Mouse (Mus musculus): ENCODE results near the gene Fscn3.
A peak's percentile ranks its signal among the peaks of the same experiment; 100 is the strongest.

Gene Fscn3

DNA sequence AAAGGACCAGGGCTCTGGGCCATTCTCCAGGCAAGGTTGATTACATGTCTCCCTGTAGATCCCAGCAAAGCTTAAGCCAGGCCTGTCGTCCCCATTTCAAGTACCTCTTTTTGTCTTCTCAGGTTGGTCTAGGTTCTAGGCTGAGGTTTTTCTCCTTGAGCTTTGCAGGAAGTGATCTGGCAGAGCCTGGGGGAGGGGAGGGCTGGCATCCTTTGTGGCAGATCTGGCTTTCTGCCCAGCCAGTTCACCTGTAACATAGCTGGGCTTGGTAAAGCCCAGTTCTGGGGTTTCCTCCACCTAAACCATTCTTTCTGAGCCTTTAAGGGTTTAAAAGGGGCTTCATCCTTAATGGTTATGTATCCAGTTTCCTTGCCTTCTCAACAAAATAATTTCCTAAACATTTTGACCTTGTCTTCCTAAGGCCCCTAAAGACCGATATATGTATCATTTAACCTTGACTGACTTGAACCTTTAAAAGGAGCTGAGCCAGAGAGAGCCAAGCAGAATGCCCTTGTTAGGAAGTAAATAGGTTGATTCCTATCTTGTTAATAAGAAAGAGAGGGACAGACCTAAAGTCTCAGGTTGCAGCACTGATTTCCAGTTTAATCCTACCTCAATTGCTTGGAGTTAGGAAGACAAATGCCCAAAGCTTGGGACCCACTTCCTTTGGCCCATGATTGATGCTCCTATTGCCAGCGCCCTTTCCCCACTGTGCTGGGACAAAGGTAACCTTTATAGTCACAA lies at the start of gene Fscn3:
Gene Fscn3, plus strand, starts transcription at position 694 of the 744 bp plus-strand sequence.
- peak; percentile 72 for DNase-seq

DNA sequence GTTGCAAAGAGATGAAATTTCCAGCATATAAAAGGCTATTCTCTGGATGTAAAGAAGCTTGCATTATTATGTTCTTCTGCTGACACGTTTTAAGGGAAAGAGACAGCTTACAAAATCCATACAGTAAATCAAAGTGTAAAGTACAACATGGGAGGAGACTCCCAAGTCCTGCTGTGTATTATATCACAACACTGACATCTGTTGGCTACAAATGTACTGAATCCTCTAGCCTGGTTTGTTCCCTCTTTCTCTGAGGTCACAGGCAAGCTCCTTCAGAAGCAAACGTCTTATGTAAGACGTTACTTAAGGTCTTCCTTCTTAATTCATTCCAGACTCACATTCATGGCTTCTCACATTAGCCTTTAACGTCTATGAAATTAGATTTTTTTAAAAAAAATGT lies 45.6 kb upstream of the Fscn3 start:
- no peak for DNase-seq

DNA sequence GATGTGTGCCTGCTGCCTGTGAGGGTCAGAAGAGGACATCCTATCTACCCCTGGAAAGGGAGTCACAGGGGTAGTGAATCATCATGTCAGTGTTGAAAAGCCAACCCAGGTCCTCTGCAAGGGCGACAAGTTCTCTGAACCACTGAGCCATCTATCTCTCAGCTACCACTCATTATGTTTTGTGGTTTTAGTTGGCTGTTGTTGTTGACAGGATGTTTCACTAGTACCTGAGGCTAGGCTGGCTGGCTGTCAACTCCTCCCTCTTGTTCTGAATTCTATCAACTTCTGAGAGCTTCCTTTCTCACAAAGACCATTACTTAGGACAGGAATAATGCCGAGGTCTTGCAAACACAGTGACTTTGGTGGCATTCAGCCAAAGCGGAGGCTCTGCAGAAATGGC lies 42.4 kb upstream of the Fscn3 start:
- no peak for DNase-seq

DNA sequence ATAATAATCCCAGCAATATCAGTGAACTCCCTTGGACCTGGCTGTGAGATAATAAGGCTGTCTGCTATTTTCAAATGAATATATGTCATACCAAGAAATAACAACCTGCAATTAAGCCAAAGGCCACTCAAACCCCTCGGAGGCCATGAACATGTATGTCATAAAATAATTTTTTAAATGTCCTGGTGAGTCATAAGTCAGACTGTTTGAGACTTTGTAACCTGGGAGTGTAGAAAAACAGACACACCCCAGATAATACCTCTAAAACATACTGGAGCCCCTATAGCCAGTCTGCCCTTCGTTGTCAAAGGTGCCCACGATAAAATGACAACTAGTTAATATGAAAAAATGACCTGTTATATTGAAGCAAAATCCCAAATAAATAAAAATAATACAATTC lies 38.6 kb upstream of the Fscn3 start:
- DNase-seq = no peak

DNA sequence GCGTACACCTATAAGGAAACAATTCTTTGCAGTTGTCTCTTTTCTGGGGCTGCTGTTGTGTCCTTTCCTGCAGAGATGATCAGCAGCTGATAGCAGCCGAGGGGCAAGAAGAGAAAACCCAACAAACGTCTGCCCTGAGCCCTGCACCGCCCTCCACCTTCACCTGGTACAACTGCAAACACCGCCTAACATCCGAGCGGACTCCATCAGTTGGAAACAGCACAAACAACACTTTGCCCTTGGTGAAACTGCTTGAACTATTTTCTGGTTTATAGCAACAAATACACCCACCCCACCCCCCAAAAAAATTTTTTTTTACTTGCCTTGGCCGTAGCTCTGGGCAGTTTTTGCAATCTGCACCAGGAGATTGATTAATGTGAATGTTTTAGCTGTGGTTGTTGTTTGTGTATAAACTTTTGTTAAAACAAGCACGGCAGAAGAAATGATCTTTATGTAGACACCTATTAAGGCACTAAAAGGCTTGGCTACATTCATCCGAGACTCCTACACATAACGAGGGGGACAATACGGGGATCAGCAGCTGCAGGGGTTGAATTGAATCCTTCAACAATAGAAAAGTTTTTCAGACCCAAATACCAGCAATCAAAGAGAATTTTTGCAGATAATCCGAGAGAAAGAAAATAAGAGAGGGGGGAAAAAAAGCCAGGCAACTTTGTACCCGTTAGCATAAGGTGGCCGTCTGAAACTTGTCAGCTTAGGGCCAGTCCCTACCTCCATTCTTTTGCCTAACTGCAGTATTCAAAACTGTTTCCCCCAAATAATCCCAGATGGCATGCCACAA lies 31.3 kb upstream of the Fscn3 start:
- no peak for DNase-seq

DNA sequence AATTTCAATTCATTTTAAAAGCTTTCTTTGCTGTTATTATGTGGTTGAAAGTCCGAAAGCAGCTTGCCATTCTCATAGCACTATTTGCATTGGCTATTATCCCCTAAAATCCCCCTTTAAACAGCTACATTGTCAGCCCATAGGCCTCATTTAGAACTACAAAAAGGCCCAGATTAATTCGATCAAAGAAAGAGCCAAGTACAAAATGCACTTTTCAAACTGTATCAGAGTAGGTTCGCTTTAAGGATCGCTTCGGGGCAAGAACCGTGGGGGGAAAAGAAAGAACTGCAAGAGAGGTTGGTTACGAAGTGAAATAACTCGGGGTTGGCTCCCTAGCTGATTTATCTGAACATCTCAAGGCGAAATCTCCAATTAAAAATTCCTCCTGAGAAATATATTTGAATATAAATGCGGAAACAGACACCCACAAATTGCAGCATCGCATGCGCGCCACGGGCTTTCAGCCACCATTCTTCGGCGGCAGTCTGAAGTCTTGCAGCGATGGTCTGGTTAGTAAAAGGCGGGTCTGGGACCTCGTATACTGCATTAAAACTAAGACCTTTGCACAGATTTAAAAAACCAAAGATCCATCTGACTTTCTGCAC lies 30.6 kb upstream of the Fscn3 start:
- peak; percentile 24 for DNase-seq

DNA sequence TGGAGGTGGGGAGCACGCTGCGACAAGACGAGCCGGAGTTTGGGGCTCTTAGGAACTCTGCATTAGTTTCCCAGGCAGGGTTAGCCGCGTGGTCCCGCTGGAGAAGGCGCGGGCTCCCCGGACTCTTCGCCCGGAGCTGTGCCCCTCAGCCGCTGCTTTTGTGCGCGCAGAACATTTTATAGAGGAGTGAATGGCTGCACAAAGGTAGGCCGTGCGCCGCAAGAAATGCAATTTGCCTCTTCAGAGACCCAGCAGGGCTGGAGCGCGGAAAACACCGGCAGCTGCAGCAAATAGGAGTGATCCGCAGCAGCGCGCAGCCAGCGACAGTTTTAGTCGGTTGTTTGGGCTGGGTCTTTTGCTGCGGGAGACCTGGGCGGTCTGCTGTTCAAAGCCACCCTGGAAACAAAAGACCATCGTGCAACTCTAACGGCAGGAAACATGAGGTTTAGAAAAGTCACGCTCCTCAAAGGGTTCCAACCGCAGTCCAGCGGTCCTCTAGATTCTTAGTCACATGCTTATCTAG lies 29.8 kb upstream of the Fscn3 start, which contains the start of gene Zfp800:
Gene Zfp800, minus strand, starts transcription at position 325 of the 523 bp plus-strand sequence.
- peak; percentile 37 for DNase-seq

DNA sequence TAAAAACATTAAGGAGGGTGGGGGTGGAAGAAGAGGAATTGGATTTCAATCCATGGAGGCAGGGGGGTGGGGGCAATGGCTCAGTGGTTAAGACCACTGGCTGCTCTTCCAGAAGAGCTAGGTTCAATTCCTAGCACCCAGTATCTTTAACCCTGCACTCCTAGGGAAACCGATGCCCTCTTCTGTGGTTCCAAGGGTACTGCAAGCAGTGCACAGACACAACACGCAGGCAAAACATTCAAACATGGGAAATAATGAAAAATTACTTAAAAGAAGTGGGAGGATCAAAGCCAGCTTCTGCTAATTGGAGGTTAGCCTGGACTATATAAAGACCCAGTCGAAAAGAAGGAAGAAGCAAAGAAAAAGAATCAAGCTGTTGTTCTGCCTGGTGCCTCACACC lies 28.9 kb upstream of the Fscn3 start:
- no peak for DNase-seq

DNA sequence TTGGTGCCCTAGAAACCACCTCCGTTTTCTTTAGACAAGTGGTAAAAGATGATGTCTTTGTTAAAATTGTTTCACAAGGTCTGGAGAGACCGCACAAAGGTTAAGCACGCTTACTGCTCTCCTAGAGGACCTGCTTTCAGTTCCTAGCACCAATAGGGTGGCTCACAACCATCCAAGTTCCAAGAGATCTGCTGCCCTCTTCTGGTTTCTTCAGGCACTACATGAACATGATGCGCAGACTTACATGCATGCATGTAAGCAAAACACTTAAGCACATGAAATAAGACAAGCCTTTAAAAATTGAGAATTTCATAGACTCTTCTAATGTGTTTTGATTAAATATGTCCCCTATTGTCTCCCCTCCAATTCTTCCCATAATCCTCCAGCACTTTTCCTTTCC lies 27.8 kb upstream of the Fscn3 start:
- peak; percentile 38 for DNase-seq

DNA sequence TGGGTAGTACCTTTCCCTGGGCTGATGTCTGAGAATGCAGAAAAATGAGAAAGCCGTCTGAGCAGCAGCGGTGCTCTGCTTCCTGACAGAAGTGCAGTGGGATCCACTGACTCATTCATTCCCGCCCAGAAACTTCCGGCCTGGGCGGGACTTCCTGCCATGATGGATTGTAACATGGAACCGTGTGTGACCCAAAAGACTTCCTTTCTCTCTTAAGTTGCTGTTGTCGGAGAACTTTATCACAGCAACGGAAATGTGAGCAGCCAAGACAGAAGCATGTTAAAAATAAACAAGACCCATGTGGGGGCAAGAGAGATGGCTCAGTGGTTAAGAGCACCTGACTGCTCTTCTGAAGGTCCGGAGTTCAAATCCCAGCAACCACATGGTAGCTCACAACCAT lies 17.5 kb upstream of the Fscn3 start:
- no peak for DNase-seq

DNA sequence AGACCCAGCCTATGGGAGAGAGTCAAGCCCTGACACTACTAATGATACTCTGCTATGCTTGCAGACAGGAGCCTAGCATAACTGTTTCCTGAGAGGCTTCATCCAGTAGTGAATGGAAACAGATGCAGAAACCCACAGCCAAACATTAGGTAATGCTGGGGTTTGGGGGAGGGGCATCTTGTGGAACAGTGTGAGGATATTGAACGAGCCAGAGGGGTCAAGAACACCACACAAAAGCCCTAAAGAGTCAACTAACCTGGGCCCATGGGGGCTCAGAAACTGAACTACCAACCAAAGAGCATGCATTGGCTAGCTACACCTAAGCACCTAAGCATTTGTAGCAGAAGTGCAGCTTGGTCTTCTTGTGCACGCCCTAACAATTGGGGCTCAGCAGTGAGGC lies 16.4 kb upstream of the Fscn3 start:
- DNase-seq = no peak

DNA sequence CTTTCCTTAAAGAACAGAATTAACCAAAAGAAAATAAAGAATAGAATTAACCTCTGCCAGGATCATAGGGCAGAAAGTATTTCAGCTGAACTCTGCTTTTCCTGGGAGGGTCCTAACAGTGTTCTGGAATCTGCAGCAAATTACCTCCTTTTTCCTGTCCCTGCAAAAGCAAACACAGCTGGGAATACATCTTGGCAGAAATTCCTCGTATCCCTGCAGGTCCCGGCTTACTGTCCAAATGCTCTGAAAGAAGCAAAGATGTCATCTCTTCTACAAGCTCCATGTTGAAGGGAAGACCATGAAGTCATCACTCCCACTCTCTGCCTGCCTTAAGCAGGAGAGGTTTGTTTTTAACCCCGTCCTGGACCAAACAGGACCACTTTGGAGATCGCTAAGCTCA lies 10.6 kb upstream of the Fscn3 start:
- no peak for DNase-seq

DNA sequence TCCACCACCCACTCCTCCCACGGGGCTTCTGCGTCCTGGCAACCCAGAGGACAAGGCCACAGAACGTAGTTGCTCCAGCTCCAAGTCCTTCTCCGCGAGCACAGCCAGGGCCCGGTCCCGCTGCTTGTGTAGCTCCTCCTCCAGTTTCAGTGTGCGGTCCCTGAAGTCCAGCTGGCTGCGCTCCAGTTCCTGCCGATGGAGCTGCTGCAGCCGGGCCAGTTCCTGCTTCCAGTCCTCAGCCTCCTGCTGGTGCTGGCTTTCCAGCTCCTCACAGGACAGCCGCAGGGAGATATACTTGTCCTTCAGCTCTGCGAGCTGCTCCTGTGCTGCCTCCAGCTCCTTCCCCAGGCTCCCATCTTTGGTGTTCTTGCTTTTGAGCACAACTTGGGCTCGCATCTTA lies 9.1 kb upstream of the Fscn3 start:
- DNase-seq = no peak

DNA sequence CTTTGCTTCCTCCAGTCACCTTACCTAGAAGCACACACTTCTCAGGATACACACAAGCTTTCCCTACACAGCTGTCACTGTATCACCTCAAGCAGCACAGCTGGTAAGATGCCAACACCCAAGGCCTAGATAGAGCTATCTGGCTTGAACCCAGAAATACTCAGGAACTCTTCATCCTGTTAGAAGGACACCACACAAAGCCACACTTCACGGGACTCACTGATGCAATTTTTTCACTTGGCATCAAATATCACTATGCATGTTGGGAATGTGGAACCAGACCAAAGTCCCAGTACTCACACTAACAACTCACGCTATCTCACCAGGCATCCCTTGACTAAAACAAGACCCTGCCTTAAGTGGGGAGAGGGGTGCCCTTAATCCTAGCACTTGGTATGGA lies 7.9 kb upstream of the Fscn3 start:
- no peak for DNase-seq

DNA sequence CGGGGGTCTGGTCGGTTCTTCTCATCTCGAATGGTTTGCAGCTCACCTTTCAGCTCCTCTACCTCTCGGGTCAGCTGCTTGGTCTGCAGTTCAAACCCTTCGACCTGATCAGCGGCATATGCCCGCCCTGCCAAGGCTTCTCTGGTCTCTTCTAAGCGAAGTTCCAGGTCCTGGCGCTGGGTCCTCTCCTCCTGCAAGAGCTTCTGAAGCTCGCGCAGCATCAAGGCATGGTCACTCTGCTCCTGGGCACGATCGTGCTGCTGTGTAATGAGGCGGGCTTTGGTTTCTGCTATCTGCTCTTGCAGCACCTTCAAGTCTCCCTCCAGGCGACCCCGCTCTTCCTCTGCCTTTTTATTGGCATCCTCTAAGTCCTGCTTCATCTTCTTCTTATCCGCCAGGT lies 7.2 kb upstream of the Fscn3 start:
- DNase-seq = peak; percentile 14

DNA sequence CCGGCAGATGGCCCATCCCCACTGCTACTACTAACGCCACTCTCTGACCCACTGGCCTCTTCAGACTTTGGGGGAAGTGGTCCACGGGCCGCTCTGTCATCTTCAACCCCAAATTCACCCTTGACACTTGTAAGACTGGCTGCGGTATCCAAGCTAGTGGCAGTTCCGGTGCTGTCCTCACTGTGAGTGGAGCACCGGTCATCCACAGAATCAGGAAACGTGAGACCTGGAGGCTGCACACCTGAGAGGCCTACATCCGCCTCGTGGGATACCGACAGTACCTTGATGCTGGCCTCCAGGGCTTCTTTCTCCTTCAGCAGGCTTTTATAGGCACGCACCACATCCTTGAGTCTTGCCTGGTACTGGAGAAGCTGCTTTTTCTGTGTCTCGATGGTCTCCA lies 6.7 kb upstream of the Fscn3 start:
- DNase-seq = no peak

DNA sequence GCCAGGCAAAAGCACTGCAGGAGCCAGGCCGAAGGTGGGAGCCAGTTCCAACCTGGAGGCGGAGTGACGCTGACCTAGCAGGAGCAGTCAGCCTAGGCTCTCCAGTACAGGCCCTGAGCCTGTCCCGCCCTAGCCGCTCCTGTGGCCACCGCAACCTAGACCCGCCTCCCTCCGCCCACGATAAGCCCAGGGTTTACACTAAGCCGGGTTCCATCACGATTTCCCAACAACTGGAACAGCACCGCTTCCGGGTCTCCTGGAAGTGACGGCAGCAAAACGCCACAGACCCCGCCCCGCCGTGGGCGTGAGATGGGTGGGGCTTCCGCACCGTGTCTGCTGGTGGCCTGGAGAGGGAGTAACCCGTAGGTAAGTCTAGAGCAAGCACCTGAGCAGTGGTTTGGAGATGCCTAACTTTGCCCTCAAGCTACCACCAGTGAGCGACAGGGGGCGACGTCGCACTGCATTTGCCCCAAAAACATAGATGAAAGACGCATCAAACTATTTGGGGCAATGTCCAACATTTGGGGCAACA lies 6.1 kb upstream of the Fscn3 start:
- DNase-seq = peak; percentile 96

DNA sequence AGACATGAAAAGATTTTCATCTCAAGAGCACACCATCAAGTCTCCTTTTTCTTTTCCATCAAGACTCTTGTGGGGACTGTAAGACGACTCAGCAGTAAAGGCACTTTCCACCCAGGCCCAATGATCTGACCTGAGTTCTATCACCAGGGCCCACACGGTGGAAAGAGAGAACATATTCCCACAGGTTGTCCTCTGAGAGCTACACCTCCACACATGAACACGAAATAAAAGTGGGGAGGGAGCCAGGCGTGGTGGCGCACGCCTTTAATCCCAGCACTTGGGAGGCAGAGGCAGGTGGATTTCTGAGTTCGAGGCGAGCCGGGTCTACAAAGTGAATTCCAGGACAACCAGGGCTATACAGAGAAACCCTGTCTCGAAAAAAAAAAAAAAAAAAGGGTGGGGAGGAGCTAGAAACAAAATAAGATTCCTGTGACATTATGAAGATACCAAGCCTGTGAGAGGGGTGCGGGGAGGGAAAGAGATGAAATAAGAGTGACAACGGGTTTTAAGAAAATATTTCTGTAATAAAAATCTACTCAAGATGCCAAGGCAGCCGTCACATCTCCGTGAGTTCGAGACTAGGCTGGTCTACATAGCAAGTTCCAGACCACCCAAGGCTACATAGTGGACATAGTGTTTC lies 4.8 kb upstream of the Fscn3 start:
- peak; percentile 14 for DNase-seq

DNA sequence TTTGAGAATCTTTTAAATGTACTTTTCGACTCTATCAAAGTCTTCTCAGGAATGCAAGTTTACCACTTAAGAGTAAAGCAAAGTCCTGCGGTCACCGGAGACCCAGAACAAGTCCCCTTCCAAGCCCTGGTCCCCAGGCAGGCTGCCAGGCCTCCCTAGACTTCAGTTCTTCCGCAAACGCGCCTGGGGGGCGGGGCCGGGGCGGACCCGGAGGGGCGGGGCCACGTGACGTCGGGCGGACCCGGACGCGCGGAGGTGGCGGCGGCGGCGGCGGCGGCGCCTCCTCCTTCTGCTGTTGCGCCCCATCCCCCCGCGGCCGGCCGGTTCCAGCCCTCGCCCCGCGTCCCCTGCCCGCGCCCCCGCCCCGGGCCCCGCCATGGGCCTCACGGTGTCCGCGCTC lies 4.3 kb upstream of the Fscn3 start, which contains the start of gene Arf5:
Gene Arf5, plus strand, starts transcription at position 248 of the 400 bp plus-strand sequence.
- peak; percentile 98 for DNase-seq

DNA sequence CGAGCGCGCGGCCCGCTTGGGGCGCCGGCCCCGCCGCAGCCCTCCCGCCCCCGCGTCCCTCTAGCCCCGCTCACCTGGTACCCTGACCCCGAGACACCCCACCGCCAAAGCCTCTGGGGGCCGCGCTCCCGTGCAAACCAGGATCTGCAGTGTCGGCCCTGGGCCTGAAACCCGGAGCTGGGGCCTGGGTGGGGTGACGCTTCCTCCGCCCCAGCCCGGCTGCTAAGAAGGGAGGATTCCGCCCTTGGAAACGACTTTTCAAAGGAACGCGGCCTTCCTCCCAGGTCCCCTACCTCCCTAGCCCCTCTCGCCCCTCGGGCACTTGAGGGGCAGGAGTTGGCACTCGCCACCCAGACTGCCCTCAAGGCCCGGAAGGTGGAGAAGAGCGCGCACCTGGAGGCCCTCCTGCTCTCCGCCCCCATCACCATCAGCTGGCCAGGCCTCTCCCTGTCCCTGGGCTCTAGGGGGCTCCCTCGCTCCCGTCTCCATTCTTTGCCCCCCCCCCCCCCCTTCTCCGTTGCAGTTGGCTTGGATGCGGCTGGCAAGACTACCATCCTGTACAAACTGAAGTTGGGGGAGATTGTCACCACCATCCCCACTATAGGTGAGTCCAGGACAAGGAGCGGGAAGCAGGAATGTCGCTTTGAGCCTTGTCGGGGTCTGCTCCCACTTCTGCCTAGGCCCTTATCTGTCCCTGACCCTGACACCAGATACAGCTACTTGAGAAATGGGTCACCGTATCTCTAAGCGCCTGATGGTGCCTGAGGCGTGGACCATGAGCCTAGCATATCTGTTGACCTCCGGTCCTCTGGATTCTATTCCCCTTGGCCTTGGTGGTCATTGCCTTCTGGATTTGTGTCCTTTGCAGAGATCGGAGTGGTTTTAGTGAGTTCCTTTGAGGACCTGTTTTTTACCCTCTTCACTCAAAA lies 3.6 kb upstream of the Fscn3 start:
- DNase-seq = peak; percentile 70

DNA sequence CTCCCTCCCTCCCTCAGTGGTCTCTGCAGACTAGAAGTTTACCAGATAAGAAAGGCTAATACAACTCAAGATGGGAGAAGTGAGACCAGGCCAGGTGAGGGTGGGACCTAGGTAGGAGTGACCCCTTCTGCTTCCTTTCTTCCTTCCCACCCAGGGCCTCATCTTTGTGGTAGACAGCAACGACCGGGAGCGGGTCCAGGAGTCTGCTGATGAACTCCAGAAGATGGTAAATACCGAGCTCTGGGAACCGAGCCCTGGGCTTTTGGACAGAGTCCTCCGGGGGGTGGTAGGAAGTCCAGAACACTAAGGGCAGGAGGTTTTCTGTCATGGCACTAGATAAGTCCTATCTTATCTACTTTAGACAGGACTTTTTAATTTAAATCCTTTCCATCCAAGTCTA lies 2.6 kb upstream of the Fscn3 start:
- peak; percentile 13 for DNase-seq

DNA sequence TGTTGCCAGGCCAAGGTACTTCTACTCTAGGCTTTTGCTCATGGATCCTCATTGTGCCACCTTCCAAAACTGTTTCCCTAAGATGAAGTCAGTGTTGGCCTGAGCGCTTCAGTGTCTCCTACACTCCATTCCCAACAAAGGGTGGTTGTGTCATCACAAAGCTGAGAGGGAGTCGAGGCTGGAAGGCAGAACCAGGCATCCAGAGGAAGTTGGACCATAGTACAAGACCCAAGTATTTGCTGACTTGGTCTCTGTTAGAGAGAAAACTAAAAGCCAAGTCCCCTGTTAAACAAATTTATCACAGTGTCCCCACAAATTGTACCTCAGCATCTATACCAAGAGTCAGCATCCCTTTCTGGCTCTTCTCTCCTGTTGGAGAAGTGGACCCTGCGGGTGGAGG lies 701 bp downstream of the Fscn3 start, which contains the start of gene Gcc1:
Gene Gcc1, minus strand, starts transcription at position 101 of the 400 bp plus-strand sequence.
- no peak for DNase-seq

All from thymus, postnatal 14 days (tissue).